Mouse (Mus musculus) olfactory bulb, adult 2 months (tissue): Measurements from ENCODE around the gene Slc2a4.

Experiments used
- CTCF ChIP-seq: fragments of 200-500 bp; IDR thresholded peaks from 2 replicates; pipeline ENCODE4 v1.5.1; 2012; ENCODE audit warnings: low read depth, mild to moderate bottlenecking, low read length, moderate library complexity; ENCODE audit not compliant: insufficient read depth
- POLR2A ChIP-seq: fragments of 200-500 bp; IDR thresholded peaks from 2 replicates; pipeline ENCODE4 v1.6.1; 2012; ENCODE audit warnings: mild to moderate bottlenecking, low read depth, low read length, moderate library complexity; ENCODE audit not compliant: insufficient read depth

DNA sequence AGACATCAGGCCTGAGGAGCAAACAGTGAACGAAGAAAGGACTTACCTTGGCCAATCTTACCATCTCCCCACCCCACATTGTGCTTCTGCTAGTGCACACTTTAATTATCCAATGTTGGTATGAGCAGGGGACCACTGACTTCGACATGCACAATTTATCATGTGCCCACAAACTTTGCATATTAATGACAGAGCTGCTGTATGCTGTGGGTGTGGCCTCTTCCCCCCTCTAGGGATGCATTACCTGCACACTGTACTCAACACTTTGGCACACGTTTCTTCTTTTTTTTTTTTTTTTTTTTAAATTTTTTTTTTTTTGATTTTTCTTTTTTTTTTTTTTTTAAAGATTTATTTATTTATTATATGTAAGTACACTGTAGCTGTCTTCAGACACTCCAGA, 22.8 kb upstream of the Slc2a4 start:
- TF ChIP-seq POLR2A (no peak), CTCF (no peak)
